Mouse (Mus musculus): ENCODE data around the gene Pard3. TPM values are rescaled to one million over a fixed set of nuclear protein-coding genes. Genes with fewer than 3 reads are reported as not detected.

Gene Pard3
- total RNA-seq, 1 experiment from 2014 or later, result not detected

DNA sequence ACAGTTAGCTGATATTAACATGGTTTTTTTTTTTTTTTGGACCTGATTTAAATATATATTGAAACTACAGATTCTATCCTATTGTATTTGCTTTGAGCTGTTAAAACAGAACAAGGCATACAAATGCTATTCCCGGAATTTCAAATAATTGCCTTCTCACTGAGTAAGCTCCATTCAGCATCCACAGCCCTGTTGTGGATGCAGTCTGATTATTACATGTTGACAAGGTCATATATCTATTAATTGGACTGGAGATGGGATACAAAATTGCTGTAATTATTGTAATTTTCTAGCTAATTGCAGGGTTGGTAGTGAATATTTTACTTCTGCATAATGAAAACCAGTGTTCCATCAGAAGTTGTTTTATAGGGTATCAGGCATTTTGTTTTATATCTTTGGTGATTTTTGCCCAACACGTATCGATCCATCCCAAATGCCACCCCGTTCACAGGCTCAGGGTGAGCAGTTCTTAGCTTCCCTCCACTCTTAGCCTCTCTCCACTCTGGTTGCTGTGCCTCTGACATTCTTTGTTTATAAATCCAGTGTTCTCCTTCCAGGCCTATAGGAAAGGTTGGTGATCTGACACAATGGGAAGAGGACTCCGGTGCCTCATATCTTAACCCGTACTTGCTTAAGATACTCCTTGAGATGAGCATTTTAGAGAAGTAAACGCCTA is 216.7 kb downstream of the Pard3 start:
- no peak for ATAC-seq (replicated peaks in 1 of 2; ENCODE audit: insufficient read depth in 1 of 2, low FRiP score in 2 of 2, low TSS enrichment in 1 of 2, low read depth in 1 of 2, poor library complexity in 2 of 2, severe bottlenecking in 2 of 2)

DNA sequence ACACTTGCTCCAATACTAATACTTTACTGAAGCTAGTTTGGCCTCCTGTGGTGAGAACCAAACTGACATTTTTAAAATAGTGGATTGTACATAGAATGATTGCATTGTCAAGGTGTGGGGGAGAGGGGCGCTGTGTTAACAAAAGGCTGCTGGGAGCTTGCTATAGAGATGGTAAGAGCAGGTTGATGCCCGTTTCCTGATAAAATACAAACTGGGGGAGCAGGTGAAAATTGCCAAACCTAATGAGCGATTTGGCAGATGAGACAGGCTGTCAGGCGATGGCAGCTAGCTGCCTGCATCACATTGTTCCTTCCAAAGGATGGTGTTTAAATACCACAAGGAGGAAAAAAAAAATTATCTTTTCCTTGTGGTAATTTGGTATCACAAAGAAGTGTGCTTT is 217.3 kb downstream of the Pard3 start:
- ATAC-seq (replicated peaks in 1 of 2; ENCODE audit: insufficient read depth in 1 of 2, low FRiP score in 2 of 2, low TSS enrichment in 1 of 2, low read depth in 1 of 2, poor library complexity in 2 of 2, severe bottlenecking in 2 of 2), result no peak

GRCm38 (mm10) chr8:127284462-127285216 is 220.9 kb downstream of the Pard3 start:
- ATAC-seq (replicated peaks in 1 of 2; ENCODE audit: insufficient read depth in 1 of 2, low FRiP score in 2 of 2, low TSS enrichment in 1 of 2, low read depth in 1 of 2, poor library complexity in 2 of 2, severe bottlenecking in 2 of 2), result peak in 1 of 2 experiments; percentile 49; a peak in 2 of 4 replicates

GRCm38 (mm10) chr8:127287816-127288215 is 224.1 kb downstream of the Pard3 start:
- no peak for ATAC-seq (replicated peaks in 1 of 2; ENCODE audit: insufficient read depth in 1 of 2, low FRiP score in 2 of 2, low TSS enrichment in 1 of 2, low read depth in 1 of 2, poor library complexity in 2 of 2, severe bottlenecking in 2 of 2)

GRCm38 (mm10) chr8:127292307-127292706 is 228.6 kb downstream of the Pard3 start:
- no peak for ATAC-seq (replicated peaks in 1 of 2; ENCODE audit: insufficient read depth in 1 of 2, low FRiP score in 2 of 2, low TSS enrichment in 1 of 2, low read depth in 1 of 2, poor library complexity in 2 of 2, severe bottlenecking in 2 of 2)

DNA sequence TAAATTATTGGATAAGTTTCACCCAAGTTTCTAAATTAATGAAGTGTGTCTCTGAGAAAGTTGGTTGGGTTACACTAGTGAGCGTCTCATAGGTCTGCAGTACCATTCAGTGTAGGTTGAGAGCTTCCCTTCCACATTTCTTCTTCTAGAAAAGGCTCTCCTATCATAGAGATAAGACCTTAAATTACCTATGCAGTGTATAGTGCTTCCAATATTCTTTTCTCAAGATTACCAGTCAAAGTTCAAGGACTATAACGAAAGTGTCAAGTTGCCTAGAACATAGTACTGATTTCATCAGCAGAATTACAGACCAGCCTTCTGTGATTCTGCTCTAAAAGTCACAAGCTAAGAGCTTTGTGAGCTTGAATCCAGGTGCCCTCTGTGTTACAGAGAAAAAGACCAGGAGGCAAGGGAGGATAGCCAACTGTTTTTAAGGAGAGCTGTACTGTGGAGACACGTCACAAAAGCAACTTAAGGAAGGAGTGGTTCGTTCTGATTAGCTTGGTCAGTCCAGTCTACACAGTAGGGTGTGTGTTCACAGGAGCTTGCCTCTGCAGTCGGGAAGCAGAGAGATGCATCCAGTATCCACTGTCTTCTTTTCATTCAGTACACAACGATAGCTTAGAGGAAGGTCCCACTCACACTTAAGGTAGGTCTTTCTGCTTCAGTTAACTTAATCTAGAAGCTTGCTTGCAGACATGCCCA is 229.5 kb downstream of the Pard3 start:
- no peak for ATAC-seq (replicated peaks in 1 of 2; ENCODE audit: insufficient read depth in 1 of 2, low FRiP score in 2 of 2, low TSS enrichment in 1 of 2, low read depth in 1 of 2, poor library complexity in 2 of 2, severe bottlenecking in 2 of 2)

DNA sequence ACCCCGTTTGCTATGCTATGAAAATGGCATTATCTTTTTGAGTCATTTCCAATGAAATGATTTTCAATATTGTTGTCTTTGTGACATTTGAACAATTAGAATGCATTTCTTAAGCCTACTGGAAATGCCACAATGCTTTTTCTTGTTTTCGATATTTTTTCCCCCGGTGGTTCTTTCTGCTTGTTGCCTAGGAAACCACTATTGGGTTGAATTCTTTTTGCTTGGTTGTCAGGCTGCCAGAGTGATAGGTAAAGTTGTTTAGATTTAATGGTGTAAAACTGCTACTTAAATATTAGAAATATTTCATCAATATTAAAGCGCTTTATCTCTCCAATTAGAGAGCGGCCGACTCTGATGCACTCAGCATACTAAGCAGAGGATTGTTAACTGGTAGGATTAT is 230.4 kb downstream of the Pard3 start:
- ATAC-seq (replicated peaks in 1 of 2; ENCODE audit: insufficient read depth in 1 of 2, low FRiP score in 2 of 2, low TSS enrichment in 1 of 2, low read depth in 1 of 2, poor library complexity in 2 of 2, severe bottlenecking in 2 of 2), result no peak

DNA sequence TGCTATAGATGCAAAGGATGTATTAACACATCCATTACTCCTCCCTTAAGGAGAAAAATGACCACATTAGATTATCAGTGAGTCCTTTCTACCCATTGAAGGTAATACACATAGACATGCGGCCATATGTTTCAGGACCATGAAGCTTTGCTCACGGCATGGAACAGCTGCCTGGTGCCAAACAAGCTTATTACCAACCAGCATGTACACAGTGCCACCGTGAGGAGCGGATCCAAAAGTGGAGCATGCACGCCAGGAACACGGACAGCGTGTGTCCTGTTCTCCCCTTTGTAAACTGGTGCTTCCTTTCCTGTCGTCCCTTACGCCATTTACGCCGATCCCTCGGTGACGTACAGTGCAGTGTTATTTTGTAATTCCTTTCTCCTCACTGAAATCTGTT is 232.2 kb downstream of the Pard3 start:
- ATAC-seq (replicated peaks in 1 of 2; ENCODE audit: insufficient read depth in 1 of 2, low FRiP score in 2 of 2, low TSS enrichment in 1 of 2, low read depth in 1 of 2, poor library complexity in 2 of 2, severe bottlenecking in 2 of 2), result no peak

DNA sequence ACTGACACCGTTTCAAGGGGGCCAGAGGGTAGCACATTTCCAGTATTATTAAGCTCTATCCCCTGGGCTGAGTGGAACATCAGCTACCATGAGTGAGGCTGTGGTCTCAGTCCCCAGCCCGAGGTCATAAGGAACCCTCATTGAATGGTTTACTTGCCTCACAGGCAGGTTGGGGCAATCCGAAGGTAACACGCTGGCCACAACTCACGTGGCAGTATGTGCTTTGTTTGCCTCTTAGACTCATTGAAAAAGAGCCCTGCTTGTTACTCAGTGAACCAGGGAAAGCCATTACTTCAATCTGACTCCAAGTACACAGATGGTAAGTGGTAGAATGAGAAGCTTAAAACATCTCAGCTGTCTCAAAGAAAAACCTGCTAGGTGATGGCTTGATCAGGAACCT is 236.8 kb downstream of the Pard3 start:
- no peak for ATAC-seq (replicated peaks in 1 of 2; ENCODE audit: insufficient read depth in 1 of 2, low FRiP score in 2 of 2, low TSS enrichment in 1 of 2, low read depth in 1 of 2, poor library complexity in 2 of 2, severe bottlenecking in 2 of 2)

DNA sequence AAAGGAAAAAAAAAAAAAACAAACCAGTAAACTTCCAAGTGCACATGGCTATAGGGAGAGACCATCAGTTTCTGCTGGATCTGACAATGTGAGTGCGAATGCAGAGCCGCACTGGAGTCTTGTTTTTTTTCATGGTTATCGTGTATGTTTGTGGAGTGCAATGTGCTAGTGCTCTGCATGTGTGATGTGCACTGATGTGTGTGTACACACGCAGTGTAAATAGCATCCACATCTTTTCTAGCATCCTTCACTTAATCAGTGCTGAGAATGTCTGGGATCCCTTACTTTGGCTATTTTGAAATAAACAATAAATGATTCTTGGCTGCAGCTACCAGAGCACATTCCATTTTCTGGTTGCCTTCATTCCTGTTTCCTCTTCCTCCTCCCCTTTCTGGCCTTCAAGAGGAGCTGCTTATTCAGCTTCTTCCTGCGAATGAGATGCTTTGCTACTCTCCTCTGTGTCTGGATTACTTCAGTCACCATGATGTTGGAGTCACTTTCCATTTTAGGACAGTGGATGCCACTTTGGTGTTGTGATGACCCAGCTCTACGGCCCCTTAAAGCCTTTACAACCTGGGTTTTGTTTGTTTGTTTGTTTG is 239.3 kb downstream of the Pard3 start:
- no peak for ATAC-seq (replicated peaks in 1 of 2; ENCODE audit: insufficient read depth in 1 of 2, low FRiP score in 2 of 2, low TSS enrichment in 1 of 2, low read depth in 1 of 2, poor library complexity in 2 of 2, severe bottlenecking in 2 of 2)

GRCm38 (mm10) chr8:127307026-127307425 is 243.3 kb downstream of the Pard3 start:
- no peak for ATAC-seq (replicated peaks in 1 of 2; ENCODE audit: insufficient read depth in 1 of 2, low FRiP score in 2 of 2, low TSS enrichment in 1 of 2, low read depth in 1 of 2, poor library complexity in 2 of 2, severe bottlenecking in 2 of 2)

DNA sequence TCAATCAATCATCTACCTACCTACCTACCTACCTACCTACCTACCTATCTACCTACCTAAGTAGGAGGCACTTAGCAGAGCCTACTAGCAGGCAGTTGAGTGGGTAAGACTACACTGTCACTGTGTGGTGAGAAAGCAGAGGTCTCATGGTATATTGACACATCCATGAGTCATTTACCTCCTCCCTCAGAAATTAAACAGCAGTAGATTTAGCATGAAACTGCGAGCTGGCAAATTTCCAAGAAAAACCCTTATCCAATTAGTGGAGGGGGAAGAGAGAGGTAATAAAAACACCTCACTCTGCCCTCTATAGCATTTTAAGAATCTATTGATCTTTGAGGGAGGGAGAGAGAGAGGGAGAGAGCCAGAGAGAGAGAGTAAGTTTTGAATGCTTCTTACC is 245.7 kb downstream of the Pard3 start:
- no peak for ATAC-seq (replicated peaks in 1 of 2; ENCODE audit: insufficient read depth in 1 of 2, low FRiP score in 2 of 2, low TSS enrichment in 1 of 2, low read depth in 1 of 2, poor library complexity in 2 of 2, severe bottlenecking in 2 of 2)

GRCm38 (mm10) chr8:127315811-127316210 is 252.1 kb downstream of the Pard3 start:
- peak in 1 of 2 experiments; percentile 35; a peak in 1 of 4 replicates for ATAC-seq (replicated peaks in 1 of 2; ENCODE audit: insufficient read depth in 1 of 2, low FRiP score in 2 of 2, low TSS enrichment in 1 of 2, low read depth in 1 of 2, poor library complexity in 2 of 2, severe bottlenecking in 2 of 2)

GRCm38 (mm10) chr8:127317914-127318313 is 254.2 kb downstream of the Pard3 start:
- ATAC-seq (replicated peaks in 1 of 2; ENCODE audit: insufficient read depth in 1 of 2, low FRiP score in 2 of 2, low TSS enrichment in 1 of 2, low read depth in 1 of 2, poor library complexity in 2 of 2, severe bottlenecking in 2 of 2), result no peak

DNA sequence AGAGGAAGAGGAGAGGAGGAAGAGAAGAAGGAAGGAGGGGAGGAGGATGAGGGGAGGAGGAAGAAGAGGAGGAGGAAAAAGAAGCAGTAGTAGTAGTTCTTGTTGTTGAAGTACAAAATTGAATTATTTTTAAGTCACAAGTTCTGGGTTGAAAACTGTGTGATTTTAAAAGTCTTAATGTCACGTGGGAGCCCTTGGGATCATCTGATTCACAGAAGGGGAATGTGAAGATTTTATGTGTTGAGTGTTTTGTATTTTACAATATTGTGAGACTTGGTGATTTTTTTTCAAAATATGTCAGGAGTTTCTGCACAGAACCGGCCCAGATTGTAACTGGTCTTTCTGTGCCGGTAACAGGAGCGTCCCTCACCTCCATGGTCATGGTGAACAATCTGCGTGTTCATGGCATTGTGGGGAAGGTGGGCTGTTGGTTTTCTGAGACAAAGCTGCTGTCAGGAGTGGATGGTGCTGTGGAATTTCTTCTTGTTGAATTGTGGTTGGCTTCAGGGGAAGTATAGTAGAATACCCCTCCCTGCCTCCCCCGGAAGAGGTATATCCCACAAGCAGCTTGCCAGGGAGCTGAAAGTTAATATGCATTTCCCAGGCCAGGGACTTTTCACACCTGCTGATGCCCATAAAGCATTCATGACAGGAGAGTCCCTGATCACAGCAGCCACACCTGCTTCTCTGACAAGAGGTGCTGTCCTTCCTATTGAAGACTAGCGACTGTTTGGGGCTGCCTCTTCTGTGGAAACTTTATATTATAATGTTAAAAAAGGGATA is 254.9 kb downstream of the Pard3 start:
- ATAC-seq (replicated peaks in 1 of 2; ENCODE audit: insufficient read depth in 1 of 2, low FRiP score in 2 of 2, low TSS enrichment in 1 of 2, low read depth in 1 of 2, poor library complexity in 2 of 2, severe bottlenecking in 2 of 2), result peak; percentile 88 to 92

DNA sequence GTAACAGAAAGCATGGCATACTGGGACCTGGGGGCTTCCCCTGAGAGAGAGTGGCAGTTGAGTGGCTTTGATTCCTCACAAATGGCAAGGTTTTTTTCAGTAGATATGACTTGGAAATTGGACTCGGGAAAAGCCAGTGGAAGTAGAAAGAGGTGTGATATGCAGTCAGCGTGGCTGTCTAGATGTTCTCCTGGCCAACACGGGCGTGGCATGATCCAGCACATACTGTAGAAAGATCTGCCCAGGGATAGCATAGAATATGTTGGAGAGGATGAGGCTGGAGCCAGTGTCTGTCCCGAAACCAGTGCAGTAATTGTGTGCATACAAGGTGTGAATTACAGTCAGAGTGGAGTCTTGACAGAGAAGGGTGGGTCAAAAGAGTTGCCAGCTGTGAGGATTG is 257.2 kb downstream of the Pard3 start:
- no peak for ATAC-seq (replicated peaks in 1 of 2; ENCODE audit: insufficient read depth in 1 of 2, low FRiP score in 2 of 2, low TSS enrichment in 1 of 2, low read depth in 1 of 2, poor library complexity in 2 of 2, severe bottlenecking in 2 of 2)

All from hematopoietic stem cell, adult 5-6 weeks (primary cell).